Mouse (Mus musculus): ENCODE measurements around the gene Peg3. TPM values are rescaled to one million over a fixed set of nuclear protein-coding genes. Genes with fewer than 3 reads are reported as not detected.
"Not testable (repeated sequence)": the region's sequence is repeated elsewhere in the genome, so short reads cannot be mapped to it uniquely, and the experiment has no call there.

Gene Peg3
- 100 to 1,000 TPM; 164 to 197 TPM for total RNA-seq (2021)
- long read RNA-seq, experiment 1, partial matches to known transcripts = 0 of 9 reads
- long read RNA-seq, experiment 1, other reads (novel, unspliced or antisense) = 9 of 9 reads
- long read RNA-seq, experiment 2, partial matches to known transcripts = 0 of 8 reads
- long read RNA-seq, experiment 2, other reads (novel, unspliced or antisense) = 8 of 8 reads

GRCm38 (mm10) chr7:6730241-6730640 lies at the start of gene Peg3, which contains the start of gene Usp29:
Gene Peg3 (minus strand): TSS chr7:6730431.
Gene Usp29 (plus strand): TSS chr7:6730578.
- peak; percentile 82 to 95 for DNase-seq (ENCODE audit: low spot score in 2 of 2)

GRCm38 (mm10) chr7:6779172-6779571 lies 48.9 kb upstream of the Peg3 start:
- DNase-seq (ENCODE audit: low spot score in 2 of 2) = no peak

- no peak for DNase-seq (ENCODE audit: low spot score in 2 of 2)
Measured at GRCm38 (mm10) chr7:6777689-6778088, 47.5 kb upstream of the Peg3 start.

- no peak for DNase-seq (ENCODE audit: low spot score in 2 of 2)
Measured at GRCm38 (mm10) chr7:6777107-6777506, 46.9 kb upstream of the Peg3 start.

- DNase-seq (ENCODE audit: low spot score in 2 of 2) = peak; percentile 32 to 76
Measured at GRCm38 (mm10) chr7:6776314-6777059, 46.3 kb upstream of the Peg3 start.

- DNase-seq (ENCODE audit: low spot score in 2 of 2) = not testable (repeated sequence)
Measured at GRCm38 (mm10) chr7:6773865-6774413, 43.7 kb upstream of the Peg3 start.

GRCm38 (mm10) chr7:6770286-6770685 lies 40.1 kb upstream of the Peg3 start:
- no peak for DNase-seq (ENCODE audit: low spot score in 2 of 2)

GRCm38 (mm10) chr7:6765240-6765639 lies 35.0 kb upstream of the Peg3 start:
- DNase-seq (ENCODE audit: low spot score in 2 of 2) = no peak

- DNase-seq (ENCODE audit: low spot score in 2 of 2) = no peak
Measured at GRCm38 (mm10) chr7:6760170-6760569, 29.9 kb upstream of the Peg3 start.

- DNase-seq (ENCODE audit: low spot score in 2 of 2) = no peak
Measured at GRCm38 (mm10) chr7:6759698-6760097, 29.5 kb upstream of the Peg3 start.

GRCm38 (mm10) chr7:6756777-6757291 lies 26.6 kb upstream of the Peg3 start:
- DNase-seq (ENCODE audit: low spot score in 2 of 2) = no peak

GRCm38 (mm10) chr7:6753440-6753839 lies 23.2 kb upstream of the Peg3 start:
- DNase-seq (ENCODE audit: low spot score in 2 of 2) = no peak

- peak; percentile 14 to 49 for DNase-seq (ENCODE audit: low spot score in 2 of 2)
Measured at GRCm38 (mm10) chr7:6749196-6749595, 19.0 kb upstream of the Peg3 start.

- DNase-seq (ENCODE audit: low spot score in 2 of 2) = no peak
Measured at GRCm38 (mm10) chr7:6744281-6744904, 14.2 kb upstream of the Peg3 start.

GRCm38 (mm10) chr7:6736060-6736459 lies 5.8 kb upstream of the Peg3 start:
- DNase-seq (ENCODE audit: low spot score in 2 of 2) = no peak

- DNase-seq (ENCODE audit: low spot score in 2 of 2) = no peak
Measured at GRCm38 (mm10) chr7:6731930-6732329, 1.7 kb upstream of the Peg3 start.

- no peak for DNase-seq (ENCODE audit: low spot score in 2 of 2)
Measured at GRCm38 (mm10) chr7:6731373-6731772, 1.1 kb upstream of the Peg3 start.

- no peak for DNase-seq (ENCODE audit: low spot score in 2 of 2)
Measured at GRCm38 (mm10) chr7:6730801-6731200, 570 bp upstream of the Peg3 start.

- peak; percentile 89 to 96 for DNase-seq (ENCODE audit: low spot score in 2 of 2)
Measured at GRCm38 (mm10) chr7:6729061-6729817, 992 bp downstream of the Peg3 start.

- DNase-seq (ENCODE audit: low spot score in 2 of 2) = peak; percentile 86 to 96
Measured at GRCm38 (mm10) chr7:6728263-6728931, 1.8 kb downstream of the Peg3 start.
